Mouse (Mus musculus) layer of hippocampus, postnatal 36 days (tissue): Measurements from ENCODE around the gene Pon1. TPM values are rescaled to one million over a fixed set of nuclear protein-coding genes. Genes with fewer than 3 reads are reported as not detected.

Experiments
- DNase-seq, 2 experiments: peaks; one replicate each; pipeline ENCODE4 v3.0.0; 2022
- total RNA-seq, 2 experiments: library from RNA; stranded (reverse); gene quantifications; 2 replicates each; pipeline ENCODE4 v1.2.3; 2021

The Pon1 gene
- total RNA-seq, 2 experiments from 2014 or later: not detected

- no peak for DNase-seq
These were observed 73.5 kb downstream of the Pon1 start for GRCm38 (mm10) chr6:5120229-5120628.

- DNase-seq: no peak
These were observed 74.4 kb downstream of the Pon1 start for GRCm38 (mm10) chr6:5119181-5119910.

Other genes starting within 250 kb of the Pon1 start
- gene Pon3, start 62.3 kb upstream of the Pon1 start, total RNA-seq: 1 to 10 TPM; 2.0 to 2.2 TPM
- 10 to 100 TPM; 19.8 TPM for gene Pon2, start 104.5 kb upstream of the Pon1 start, total RNA-seq
- gene Asb4, start 189.4 kb upstream of the Pon1 start, total RNA-seq: under 1 TPM; 0.50 to 0.71 TPM